Mouse (Mus musculus): ENCODE measurements around the gene Parp9. TPM values are rescaled to one million over a fixed set of nuclear protein-coding genes. Genes with fewer than 3 reads are reported as not detected.
"Not testable (repeated sequence)": the region's sequence is repeated elsewhere in the genome, so short reads cannot be mapped to it uniquely, and the experiment has no call there.

Parp9 gene
- polyA plus RNA-seq, 1 experiment from 2014 or later = 1.9 TPM

GRCm38 (mm10) chr16:35983517-35984101, 45.3 kb downstream of the Parp9 start:
- no peaks in the 10 kb centered on the region for H3K9me3 ChIP-seq
- WGBS = 1% methylated on average over 85 of the region's 86 CpGs
- peak; percentile 88 for DNase-seq (ENCODE audit: low spot score)

GRCm38 (mm10) chr16:35984471-35984870, 46.2 kb downstream of the Parp9 start:
- no peak for DNase-seq (ENCODE audit: low spot score)
- Histone ChIP-seq H3K4me3 (peak overlapping the region; percentile 96), H3K36me3 (0 out of 2 replicates have a peak, but pooled peaks cover 2% of the 10 kb centered on the region), H3K9me3 (no peaks in the 10 kb centered on the region), H3K27ac (0 out of 2 replicates have a peak overlapping the region, but pooled peaks have one; percentile 99), H3K4me1 (peaks cover 8% of the 10 kb centered on the region; the same call in 1 of the 2 replicates), H3K27me3 (ENCODE audit: insufficient read depth, poor library complexity, severe bottlenecking) (no peaks in the 10 kb centered on the region)
- 53% methylated on average over 3 of the region's 3 CpGs for WGBS

More at GRCm38 (mm10) chr16:35983517-35984101, 45.3 kb downstream of the Parp9 start:
- Histone ChIP-seq H3K27ac (peak overlapping the region; percentile 99), H3K27me3 (ENCODE audit: insufficient read depth, poor library complexity, severe bottlenecking) (no peaks in the 10 kb centered on the region), H3K36me3 (no peaks in the 10 kb centered on the region), H3K4me3 (peak overlapping the region; percentile 96), H3K4me1 (peaks cover 8% of the 10 kb centered on the region; the same call in 1 of the 2 replicates)

- 79% methylated on average over 1 of the region's 1 CpGs for WGBS
These were observed 49.7 kb downstream of the Parp9 start for GRCm38 (mm10) chr16:35987930-35988329.

GRCm38 (mm10) chr16:35992391-35992790, 54.1 kb downstream of the Parp9 start:
- Histone ChIP-seq H3K4me1 (no peaks in the 10 kb centered on the region), H3K36me3 (peaks cover 4% of the 10 kb centered on the region; the same call in 1 of the 2 replicates), H3K27ac (no peak overlapping the region), H3K27me3 (ENCODE audit: insufficient read depth, poor library complexity, severe bottlenecking) (no peaks in the 10 kb centered on the region), H3K4me3 (no peak overlapping the region), H3K9me3 (no peaks in the 10 kb centered on the region)
- no peak for DNase-seq (ENCODE audit: low spot score)
- WGBS = 75% methylated on average over 1 of the region's 1 CpGs

More at GRCm38 (mm10) chr16:35987930-35988329, 49.7 kb downstream of the Parp9 start:
- Histone ChIP-seq H3K27me3 (ENCODE audit: insufficient read depth, poor library complexity, severe bottlenecking) (no peaks in the 10 kb centered on the region), H3K27ac (no peak overlapping the region), H3K4me1 (peaks cover 8% of the 10 kb centered on the region; the same call in 1 of the 2 replicates), H3K4me3 (no peak overlapping the region), H3K9me3 (no peaks in the 10 kb centered on the region), H3K36me3 (peaks cover 4% of the 10 kb centered on the region; the same call in 1 of the 2 replicates)
- no peak for DNase-seq (ENCODE audit: low spot score)

DNA sequence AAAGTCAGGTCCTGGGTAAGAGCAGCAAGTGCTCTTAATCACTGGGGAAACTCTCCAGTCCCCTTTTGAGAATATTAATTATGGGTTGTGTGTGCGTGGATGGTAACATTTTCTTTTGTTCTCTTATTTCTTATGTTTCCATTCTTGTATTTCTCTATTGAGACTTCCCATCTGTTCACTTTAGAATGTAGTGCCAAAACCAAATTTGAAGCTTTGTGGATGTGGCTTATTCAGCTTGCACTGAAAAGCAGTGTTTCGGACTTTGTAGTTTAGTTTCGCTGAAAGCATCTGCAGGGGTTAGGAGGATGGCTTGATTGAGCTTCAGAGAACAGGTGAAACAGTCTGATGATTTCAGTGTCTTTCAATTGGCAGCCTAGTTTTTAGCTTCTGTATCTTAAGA, 55.0 kb downstream of the Parp9 start:
- no peak for DNase-seq (ENCODE audit: low spot score)
- WGBS = 93% methylated on average over 3 of the region's 3 CpGs
- H3K36me3 ChIP-seq = peaks cover 4% of the 10 kb centered on the region; the same call in 1 of the 2 replicates
- no peaks in the 10 kb centered on the region for H3K27me3 ChIP-seq (ENCODE audit: insufficient read depth, poor library complexity, severe bottlenecking)
- no peaks in the 10 kb centered on the region for H3K4me1 ChIP-seq
- H3K27ac ChIP-seq = no peak overlapping the region
- no peaks in the 10 kb centered on the region for H3K9me3 ChIP-seq
- no peak overlapping the region for H3K4me3 ChIP-seq

GRCm38 (mm10) chr16:35998852-35999251, 60.6 kb downstream of the Parp9 start:
- H3K4me1 ChIP-seq; DNase-seq (ENCODE audit: low spot score); H3K9me3 ChIP-seq; H3K27me3 ChIP-seq (ENCODE audit: insufficient read depth, poor library complexity, severe bottlenecking); H3K27ac ChIP-seq; H3K4me3 ChIP-seq: not testable (repeated sequence)
- H3K36me3 ChIP-seq = peaks cover 16% of the 10 kb centered on the region; the same call in 1 of the 2 replicates
- 88% methylated on average over 4 of the region's 4 CpGs for WGBS

DNA sequence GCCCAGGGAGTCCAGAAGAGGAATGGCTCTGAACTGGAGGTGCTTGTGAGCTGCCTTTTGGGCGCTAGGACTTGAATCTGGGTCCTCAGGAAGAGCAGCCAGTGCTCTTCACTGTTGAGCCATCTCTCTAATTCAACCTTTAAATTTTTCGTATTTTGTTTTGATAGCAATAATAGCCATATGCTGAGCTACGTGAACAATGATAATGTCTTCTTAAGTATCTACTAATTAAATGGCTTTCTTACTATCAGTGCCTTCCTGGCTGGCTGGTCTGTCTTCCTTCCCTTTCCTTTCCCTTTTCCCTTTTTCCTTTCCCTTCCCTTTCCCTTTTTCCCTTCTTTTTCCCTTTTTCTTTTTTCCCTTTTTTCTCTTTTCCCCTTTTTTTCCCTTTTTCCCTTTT, 70.1 kb downstream of the Parp9 start:
- no peaks in the 10 kb centered on the region for H3K9me3 ChIP-seq
- WGBS = 94% methylated on average over 3 of the region's 3 CpGs
- no peaks in the 10 kb centered on the region for H3K27me3 ChIP-seq (ENCODE audit: insufficient read depth, poor library complexity, severe bottlenecking)
- no peak overlapping the region for H3K27ac ChIP-seq
- H3K36me3 ChIP-seq = peaks cover 30% of the 10 kb centered on the region
- no peaks in the 10 kb centered on the region for H3K4me1 ChIP-seq
- H3K4me3 ChIP-seq = no peak overlapping the region
- no peak for DNase-seq (ENCODE audit: low spot score)

DNA sequence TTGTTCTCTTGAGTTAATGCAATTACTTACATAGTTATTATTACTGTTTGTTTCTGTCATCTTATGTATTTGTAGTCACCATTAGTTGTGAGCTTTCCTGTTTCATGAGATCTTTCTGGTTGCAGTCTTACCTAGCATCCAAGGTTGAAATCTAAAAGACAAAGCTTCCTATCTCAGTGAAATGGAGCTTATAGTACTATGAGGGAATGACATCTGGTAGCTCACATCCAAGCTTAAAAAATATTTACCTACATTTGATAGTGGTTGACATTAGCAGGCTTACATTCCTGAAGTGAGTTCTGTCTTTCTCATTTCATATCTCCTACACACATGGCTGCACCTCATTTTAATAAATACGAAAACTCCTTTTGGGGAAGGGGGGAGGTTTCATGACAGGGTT, 78.1 kb downstream of the Parp9 start:
- 96% methylated on average over 1 of the region's 1 CpGs for WGBS
- Histone ChIP-seq H3K4me1 (no peaks in the 10 kb centered on the region), H3K9me3 (no peaks in the 10 kb centered on the region), H3K27me3 (ENCODE audit: insufficient read depth, poor library complexity, severe bottlenecking) (no peaks in the 10 kb centered on the region), H3K27ac (no peak overlapping the region), H3K4me3 (no peak overlapping the region), H3K36me3 (peaks cover 41% of the 10 kb centered on the region)
- no peak for DNase-seq (ENCODE audit: low spot score)

Other genes starting within 250 kb of the Parp9 start
- 8.9 and 14.2 TPM in 2 replicates for gene Dirc2, start 169.1 kb upstream of the Parp9 start, polyA plus RNA-seq (2016; fragmentation: Nextera tagmentation; extraction: Ambion mirVana)
- gene Hspbap1, start 168.1 kb upstream of the Parp9 start, polyA plus RNA-seq (2016; fragmentation: Nextera tagmentation; extraction: Ambion mirVana) = 16.5 and 21.8 TPM in 2 replicates
- gene Parp14, start 66.9 kb upstream of the Parp9 start, polyA plus RNA-seq (2016; fragmentation: Nextera tagmentation; extraction: Ambion mirVana) = 0.15 and 0.22 TPM in 2 replicates
- 2.0 and 2.9 TPM in 2 replicates for gene Dtx3l, start 681 bp downstream of the Parp9 start, polyA plus RNA-seq (2016; fragmentation: Nextera tagmentation; extraction: Ambion mirVana)
- 51.8 and 60.5 TPM in 2 replicates for gene Kpna1, start 40.3 kb downstream of the Parp9 start, polyA plus RNA-seq (2016; fragmentation: Nextera tagmentation; extraction: Ambion mirVana)
- 5.4 and 5.9 TPM in 2 replicates for gene Wdr5b, start 102.7 kb downstream of the Parp9 start, polyA plus RNA-seq (2016; fragmentation: Nextera tagmentation; extraction: Ambion mirVana)
- gene Fam162a, start 133.1 kb downstream of the Parp9 start, polyA plus RNA-seq (2016; fragmentation: Nextera tagmentation; extraction: Ambion mirVana) = 619 and 675 TPM in 2 replicates
- gene Ccdc58, start 133.2 kb downstream of the Parp9 start, polyA plus RNA-seq (2016; fragmentation: Nextera tagmentation; extraction: Ambion mirVana) = 101 and 102 TPM in 2 replicates
- not detected in 2 replicates for gene Csta1, start 192.8 kb downstream of the Parp9 start, polyA plus RNA-seq (2016; fragmentation: Nextera tagmentation; extraction: Ambion mirVana)
- gene Stfa2l1, start 218.3 kb downstream of the Parp9 start, polyA plus RNA-seq (2016; fragmentation: Nextera tagmentation; extraction: Ambion mirVana) = not detected in 2 replicates
- not detected in 2 replicates for gene Gm5483, start 245.7 kb downstream of the Parp9 start, polyA plus RNA-seq (2016; fragmentation: Nextera tagmentation; extraction: Ambion mirVana)

All from heart, embryonic 10.5 days (tissue).